Mouse (Mus musculus): ENCODE results near the gene Mettl23. TPM values are rescaled to one million over a fixed set of nuclear protein-coding genes. Genes with fewer than 3 reads are reported as not detected.
"Not testable (repeated sequence)": the region's sequence is repeated elsewhere in the genome, so short reads cannot be mapped to it uniquely, and the experiment has no call there.

Gene Mettl23
- total RNA-seq, 1 experiment: 34.4 TPM

GRCm38 (mm10) chr11:116821057-116821940, 21.8 kb upstream of the Mettl23 start:
- no peaks in the 10 kb centered on the region; a peak in 1 of 4 replicates for H3K4me1 ChIP-seq (ENCODE audit: control insufficient read depth in 2 of 2, insufficient read depth in 2 of 2, low read length in 2 of 2, poor library complexity in 1 of 2)
- no peak overlapping the region for H3K27ac ChIP-seq (ENCODE audit: insufficient read depth, low read depth, low read length, poor library complexity, severe bottlenecking)
- no peak overlapping the region for H3K9ac ChIP-seq (ENCODE audit: insufficient read depth, low read depth, low read length, poor library complexity, severe bottlenecking)
- H3K36me3 ChIP-seq (ENCODE audit: control insufficient read depth, insufficient read depth, low read length, poor library complexity, severe bottlenecking): no peaks in the 10 kb centered on the region
- H3K9me3 ChIP-seq (ENCODE audit: control insufficient read depth, insufficient read depth, low read depth, low read length): no peaks in the 10 kb centered on the region
- TF ChIP-seq MAFK (IDR thresholded peaks at IDR 0.05; ENCODE audit: insufficient read depth, low read depth, low read length) (no peak), ZNF384 (IDR thresholded peaks at IDR 0.05; ENCODE audit: low read depth, low read length) (no peak), ZC3H11A (IDR thresholded peaks at IDR 0.05; ENCODE audit: borderline replicate concordance, low read depth, low read length) (no peak), CHD2 (IDR thresholded peaks at IDR 0.05; ENCODE audit: low read depth, low read length) (no peak), HCFC1 (IDR thresholded peaks at IDR 0.05; ENCODE audit: borderline replicate concordance, insufficient read depth, low read length) (no peak)
- no peak for DNase-seq (ENCODE audit: low read depth, low spot score)
- in situ Hi-C loops (cut with MboI; ENCODE audit: low sequenced_read_pairs in 2 of 2, unreplicated experiment in 2 of 2): loop anchor here in 1 of 2 experiments (25.0 kb wide), 1 partner anchor 184 kb away; the partner anchor contains the start of gene Rhbdf2
- H3K4me3 ChIP-seq (ENCODE audit: insufficient read depth in 1 of 2, low read depth in 1 of 2, low read length in 2 of 2, poor library complexity in 1 of 2, severe bottlenecking in 1 of 2): no peak overlapping the region

- Histone ChIP-seq H3K9ac (ENCODE audit: insufficient read depth, low read depth, low read length, poor library complexity, severe bottlenecking) (no peak overlapping the region), H3K4me1 (ENCODE audit: control insufficient read depth in 2 of 2, insufficient read depth in 2 of 2, low read length in 2 of 2, poor library complexity in 1 of 2) (peaks cover 0 to 5% of the 10 kb centered on the region in 2 experiments; a peak in 1 of 4 replicates), H3K9me3 (ENCODE audit: control insufficient read depth, insufficient read depth, low read depth, low read length) (no peaks in the 10 kb centered on the region), H3K36me3 (ENCODE audit: control insufficient read depth, insufficient read depth, low read length, poor library complexity, severe bottlenecking) (no peaks in the 10 kb centered on the region), H3K4me3 (ENCODE audit: insufficient read depth in 1 of 2, low read depth in 1 of 2, low read length in 2 of 2, poor library complexity in 1 of 2, severe bottlenecking in 1 of 2) (no peak overlapping the region), H3K27ac (ENCODE audit: insufficient read depth, low read depth, low read length, poor library complexity, severe bottlenecking) (no peak overlapping the region)
- TF ChIP-seq ZC3H11A (IDR thresholded peaks at IDR 0.05; ENCODE audit: borderline replicate concordance, low read depth, low read length): no peak
- no peak for TF ChIP-seq CHD2 (IDR thresholded peaks at IDR 0.05; ENCODE audit: low read depth, low read length)
- no peak for TF ChIP-seq HCFC1 (IDR thresholded peaks at IDR 0.05; ENCODE audit: borderline replicate concordance, insufficient read depth, low read length)
- TF ChIP-seq MAFK (IDR thresholded peaks at IDR 0.05; ENCODE audit: insufficient read depth, low read depth, low read length): no peak
- TF ChIP-seq ZNF384 (IDR thresholded peaks at IDR 0.05; ENCODE audit: low read depth, low read length): no peak
- no peak for DNase-seq (ENCODE audit: low read depth, low spot score)
- in situ Hi-C loops (cut with MboI; ENCODE audit: low sequenced_read_pairs in 2 of 2, unreplicated experiment in 2 of 2): loop anchor here in 1 of 2 experiments (25.0 kb wide), 1 partner anchor 185 kb away; the partner anchor contains the start of gene Rhbdf2
These were observed 20.9 kb upstream of the Mettl23 start for GRCm38 (mm10) chr11:116822215-116822614.

- in situ Hi-C loops (cut with MboI; ENCODE audit: low sequenced_read_pairs in 2 of 2, unreplicated experiment in 2 of 2): loop anchor here in 1 of 2 experiments (25.0 kb wide), 1 partner anchor 185 kb away; the partner anchor contains the start of gene Rhbdf2
These were observed 20.5 kb upstream of the Mettl23 start for GRCm38 (mm10) chr11:116822626-116823025.

GRCm38 (mm10) chr11:116823255-116823654, 19.8 kb upstream of the Mettl23 start:
- no peak overlapping the region for H3K27ac ChIP-seq (ENCODE audit: insufficient read depth, low read depth, low read length, poor library complexity, severe bottlenecking)
- DNase-seq (ENCODE audit: low read depth, low spot score): no peak
- TF ChIP-seq CHD2 (IDR thresholded peaks at IDR 0.05; ENCODE audit: low read depth, low read length) (no peak), HCFC1 (IDR thresholded peaks at IDR 0.05; ENCODE audit: borderline replicate concordance, insufficient read depth, low read length) (no peak), ZC3H11A (IDR thresholded peaks at IDR 0.05; ENCODE audit: borderline replicate concordance, low read depth, low read length) (no peak), MAFK (IDR thresholded peaks at IDR 0.05; ENCODE audit: insufficient read depth, low read depth, low read length) (no peak)
- no peaks in the 10 kb centered on the region for H3K9me3 ChIP-seq (ENCODE audit: control insufficient read depth, insufficient read depth, low read depth, low read length)
- in situ Hi-C loops (cut with MboI; ENCODE audit: low sequenced_read_pairs in 2 of 2, unreplicated experiment in 2 of 2): loop anchor here in 1 of 2 experiments (25.0 kb wide), 1 partner anchor 186 kb away; the partner anchor contains the start of gene Rhbdf2
- peaks cover 0 to 6% of the 10 kb centered on the region in 2 experiments; a peak in 2 of 4 replicates for H3K4me1 ChIP-seq (ENCODE audit: control insufficient read depth in 2 of 2, insufficient read depth in 2 of 2, low read length in 2 of 2, poor library complexity in 1 of 2)
- no peak overlapping the region for H3K4me3 ChIP-seq (ENCODE audit: insufficient read depth in 1 of 2, low read depth in 1 of 2, low read length in 2 of 2, poor library complexity in 1 of 2, severe bottlenecking in 1 of 2)
- no peaks in the 10 kb centered on the region for H3K36me3 ChIP-seq (ENCODE audit: control insufficient read depth, insufficient read depth, low read length, poor library complexity, severe bottlenecking)
- H3K9ac ChIP-seq (ENCODE audit: insufficient read depth, low read depth, low read length, poor library complexity, severe bottlenecking): no peak overlapping the region

More at GRCm38 (mm10) chr11:116822626-116823025, 20.5 kb upstream of the Mettl23 start:
- DNase-seq (ENCODE audit: low read depth, low spot score): no peak
- Histone ChIP-seq H3K9me3 (ENCODE audit: control insufficient read depth, insufficient read depth, low read depth, low read length) (no peaks in the 10 kb centered on the region), H3K27ac (ENCODE audit: insufficient read depth, low read depth, low read length, poor library complexity, severe bottlenecking) (no peak overlapping the region), H3K4me1 (ENCODE audit: control insufficient read depth in 2 of 2, insufficient read depth in 2 of 2, low read length in 2 of 2, poor library complexity in 1 of 2) (peaks cover 0 to 5% of the 10 kb centered on the region in 2 experiments; a peak in 1 of 4 replicates), H3K9ac (ENCODE audit: insufficient read depth, low read depth, low read length, poor library complexity, severe bottlenecking) (no peak overlapping the region), H3K4me3 (ENCODE audit: insufficient read depth in 1 of 2, low read depth in 1 of 2, low read length in 2 of 2, poor library complexity in 1 of 2, severe bottlenecking in 1 of 2) (no peak overlapping the region), H3K36me3 (ENCODE audit: control insufficient read depth, insufficient read depth, low read length, poor library complexity, severe bottlenecking) (no peaks in the 10 kb centered on the region)
- TF ChIP-seq ZC3H11A (IDR thresholded peaks at IDR 0.05; ENCODE audit: borderline replicate concordance, low read depth, low read length): no peak
- no peak for TF ChIP-seq HCFC1 (IDR thresholded peaks at IDR 0.05; ENCODE audit: borderline replicate concordance, insufficient read depth, low read length)
- TF ChIP-seq CHD2 (IDR thresholded peaks at IDR 0.05; ENCODE audit: low read depth, low read length): no peak
- no peak for TF ChIP-seq MAFK (IDR thresholded peaks at IDR 0.05; ENCODE audit: insufficient read depth, low read depth, low read length)
- TF ChIP-seq ZNF384 (IDR thresholded peaks at IDR 0.05; ENCODE audit: low read depth, low read length): no peak

GRCm38 (mm10) chr11:116823885-116824284, 19.2 kb upstream of the Mettl23 start:
- H3K9me3 ChIP-seq (ENCODE audit: control insufficient read depth, insufficient read depth, low read depth, low read length); DNase-seq (ENCODE audit: low read depth, low spot score); H3K4me1 ChIP-seq (ENCODE audit: control insufficient read depth in 2 of 2, insufficient read depth in 2 of 2, low read length in 2 of 2, poor library complexity in 1 of 2); H3K4me3 ChIP-seq (ENCODE audit: insufficient read depth in 1 of 2, low read depth in 1 of 2, low read length in 2 of 2, poor library complexity in 1 of 2, severe bottlenecking in 1 of 2); H3K36me3 ChIP-seq (ENCODE audit: control insufficient read depth, insufficient read depth, low read length, poor library complexity, severe bottlenecking); H3K27ac ChIP-seq (ENCODE audit: insufficient read depth, low read depth, low read length, poor library complexity, severe bottlenecking); H3K9ac ChIP-seq (ENCODE audit: insufficient read depth, low read depth, low read length, poor library complexity, severe bottlenecking): not testable (repeated sequence)
- in situ Hi-C loops (cut with MboI; ENCODE audit: low sequenced_read_pairs in 2 of 2, unreplicated experiment in 2 of 2): loop anchor here in 1 of 2 experiments (25.0 kb wide), 1 partner anchor 187 kb away; the partner anchor contains the start of gene Rhbdf2

All from ES-E14 (cell line).